Mouse (Mus musculus) embryonic facial prominence, embryonic 14.5 days (tissue): ENCODE data around the gene Sorcs2. TPM values are rescaled to one million over a fixed set of nuclear protein-coding genes. Genes with fewer than 3 reads are reported as not detected.
A peak's percentile ranks its signal among the peaks of the same experiment; 100 is the strongest.

Experiments used
- ATAC-seq: fragments of 200-750 bp; cut with Nextera tagmentation; 2 replicates; pipeline ENCODE4 v1.8.0; 2017; ENCODE audit warnings: low read depth, moderate number of reproducible peaks, moderate TSS enrichment
- DNase-seq: peaks from one replicate; pipeline ENCODE4 v3.0.0-alpha.2; 2015; ENCODE audit warnings: low spot score
- H3K27ac ChIP-seq: fragments of 300-500 bp; sonication (generic); replicated peaks from 2 replicates; pipeline ENCODE4 v1.5.1; 2014; ENCODE audit warnings: low read depth, mild to moderate bottlenecking, low read length, moderate library complexity
- H3K27me3 ChIP-seq: fragments of 300-500 bp; sonication (generic); replicated peaks from 2 replicates; pipeline ENCODE4 v1.6.1; 2014; ENCODE audit warnings: low read length; ENCODE audit not compliant: control insufficient read depth, insufficient read depth
- H3K36me3 ChIP-seq: fragments of 300-500 bp; sonication (generic); 2 replicates; pipeline ENCODE4 v1.6.1; 2014; ENCODE audit warnings: low read length, mixed read lengths; ENCODE audit not compliant: control insufficient read depth, insufficient read depth
- H3K4me1 ChIP-seq: fragments of 300-500 bp; sonication (generic); 2 replicates; pipeline ENCODE4 v1.6.1; 2014; ENCODE audit warnings: antibody characterized with exemption, low read length; ENCODE audit not compliant: control insufficient read depth, insufficient read depth
- H3K4me2 ChIP-seq: fragments of 300-500 bp; sonication (generic); 2 replicates; pipeline ENCODE4 v1.6.1; 2014; ENCODE audit warnings: low read depth, mild to moderate bottlenecking, low read length, moderate library complexity, mixed read lengths
- H3K4me3 ChIP-seq: fragments of 300-500 bp; sonication (generic); 2 replicates; pipeline ENCODE4 v1.5.1; 2014; ENCODE audit warnings: low read depth, mild to moderate bottlenecking, low read length
- H3K9ac ChIP-seq: fragments of 300-500 bp; sonication (generic); 2 replicates; pipeline ENCODE4 v1.6.1; 2014; ENCODE audit warnings: low read depth, mild to moderate bottlenecking, low read length, moderate library complexity, mixed read lengths
- H3K9me3 ChIP-seq: fragments of 300-500 bp; sonication (generic); 2 replicates; pipeline ENCODE4 v1.6.1; 2016; ENCODE audit warnings: low read length; ENCODE audit not compliant: control insufficient read depth
- WGBS: fragments of 180-500 bp; shearing (Covaris S2); extraction: QIAGEN DNeasy Blood & Tissue Kit; methylation state at CpG from one replicate; pipeline ENCODE4 v1.1.7; 2014; 5-methylcytosine and 5-hydroxymethylcytosine counted together
- polyA plus RNA-seq: library from polyadenylated mRNA; unstranded; fragments of >200 nt; fragmentation: Nextera tagmentation; extraction: Ambion mirVana; gene quantifications from 2 replicates; pipeline ENCODE4 v1.2.1, GENCODE M21; 2014

The Sorcs2 gene
- polyA plus RNA-seq, 1 experiment from 2014 or later: 21.6 TPM

- peaks cover 22% of the 10 kb centered on the region for H3K4me1 ChIP-seq
- H3K9me3 ChIP-seq: no peaks in the 10 kb centered on the region
- H3K27ac ChIP-seq: no peak overlapping the region
- H3K4me2 ChIP-seq: no peak overlapping the region
- H3K36me3 ChIP-seq: no peaks in the 10 kb centered on the region
- no peaks in the 10 kb centered on the region for H3K27me3 ChIP-seq
- DNase-seq (no peak), ATAC-seq (no peak)
- 44% methylated on average over 4 of the region's 5 CpGs for WGBS
- no peak overlapping the region for H3K9ac ChIP-seq
- no peak overlapping the region for H3K4me3 ChIP-seq
Observed at GRCm38 (mm10) chr5:36359535-36360243, 38.2 kb downstream of the Sorcs2 start.

GRCm38 (mm10) chr5:36358161-36358560 is 39.8 kb downstream of the Sorcs2 start:
- no peak overlapping the region for H3K9ac ChIP-seq
- WGBS: 71% methylated on average over 4 of the region's 4 CpGs
- H3K27ac ChIP-seq: no peak overlapping the region
- no peak overlapping the region for H3K4me2 ChIP-seq
- H3K27me3 ChIP-seq: no peaks in the 10 kb centered on the region
- DNase-seq (no peak), ATAC-seq (no peak)
- H3K36me3 ChIP-seq: no peaks in the 10 kb centered on the region
- peaks cover 27% of the 10 kb centered on the region for H3K4me1 ChIP-seq
- H3K4me3 ChIP-seq: no peak overlapping the region
- no peaks in the 10 kb centered on the region for H3K9me3 ChIP-seq

GRCm38 (mm10) chr5:36356659-36357058 is 41.3 kb downstream of the Sorcs2 start:
- peaks cover 19% of the 10 kb centered on the region; the same call in 1 of the 2 replicates for H3K4me1 ChIP-seq
- ATAC-seq (0 out of 2 replicates have a peak, but pooled peaks have one; percentile 38), DNase-seq (no peak)
- H3K36me3 ChIP-seq: no peaks in the 10 kb centered on the region
- H3K4me2 ChIP-seq: no peak overlapping the region
- 66% methylated on average over 4 of the region's 4 CpGs for WGBS
- no peaks in the 10 kb centered on the region for H3K9me3 ChIP-seq
- H3K4me3 ChIP-seq: no peak overlapping the region
- H3K9ac ChIP-seq: no peak overlapping the region
- no peak overlapping the region for H3K27ac ChIP-seq
- no peaks in the 10 kb centered on the region for H3K27me3 ChIP-seq

- 84% methylated on average over 3 of the region's 3 CpGs for WGBS
- no peak overlapping the region; the same call in 1 of the 2 replicates for H3K9ac ChIP-seq
- no peak for DNase-seq
- H3K4me2 ChIP-seq: no peak overlapping the region
- no peaks in the 10 kb centered on the region for H3K36me3 ChIP-seq
- no peak overlapping the region for H3K27ac ChIP-seq
- H3K27me3 ChIP-seq: no peaks in the 10 kb centered on the region
- H3K4me3 ChIP-seq: no peak overlapping the region
- no peak for ATAC-seq
- no peaks in the 10 kb centered on the region for H3K9me3 ChIP-seq
- peaks cover 19% of the 10 kb centered on the region; the same call in 1 of the 2 replicates for H3K4me1 ChIP-seq
Observed at GRCm38 (mm10) chr5:36355683-36356082, 42.3 kb downstream of the Sorcs2 start.

GRCm38 (mm10) chr5:36353679-36354078 is 44.3 kb downstream of the Sorcs2 start:
- Histone ChIP-seq H3K4me2 (no peak overlapping the region), H3K4me1 (peaks cover 8% of the 10 kb centered on the region; the same call in 1 of the 2 replicates), H3K4me3 (no peak overlapping the region), H3K27ac (no peak overlapping the region), H3K36me3 (no peaks in the 10 kb centered on the region), H3K9me3 (no peaks in the 10 kb centered on the region), H3K27me3 (no peaks in the 10 kb centered on the region), H3K9ac (no peak overlapping the region)
- WGBS: 76% methylated on average over 6 of the region's 6 CpGs
- ATAC-seq: no peak
- DNase-seq: no peak

- peaks cover 13% of the 10 kb centered on the region; the same call in 1 of the 2 replicates for H3K4me1 ChIP-seq
- H3K4me2 ChIP-seq: no peak overlapping the region
- 89% methylated on average over 2 of the region's 2 CpGs for WGBS
- no peak overlapping the region for H3K4me3 ChIP-seq
- DNase-seq (no peak), ATAC-seq (no peak)
- H3K9me3 ChIP-seq: no peaks in the 10 kb centered on the region
- H3K27ac ChIP-seq: no peak overlapping the region
- no peak overlapping the region for H3K9ac ChIP-seq
- no peaks in the 10 kb centered on the region for H3K36me3 ChIP-seq
- H3K27me3 ChIP-seq: no peaks in the 10 kb centered on the region
Observed at GRCm38 (mm10) chr5:36353194-36353593, 44.7 kb downstream of the Sorcs2 start.

- Histone ChIP-seq H3K4me2 (no peak overlapping the region), H3K9me3 (no peaks in the 10 kb centered on the region), H3K4me3 (no peak overlapping the region), H3K4me1 (peaks cover 20% of the 10 kb centered on the region), H3K27ac (no peak overlapping the region), H3K9ac (no peak overlapping the region), H3K27me3 (no peaks in the 10 kb centered on the region), H3K36me3 (no peaks in the 10 kb centered on the region)
- 86% methylated on average over 4 of the region's 4 CpGs for WGBS
- no peak for DNase-seq
- no peak for ATAC-seq
Observed at GRCm38 (mm10) chr5:36346698-36347097, 51.2 kb downstream of the Sorcs2 start.

GRCm38 (mm10) chr5:36339283-36339682 is 58.7 kb downstream of the Sorcs2 start:
- H3K4me3 ChIP-seq: no peak overlapping the region

GRCm38 (mm10) chr5:36336252-36336651 is 61.7 kb downstream of the Sorcs2 start:
- no peak for ATAC-seq
- no peak overlapping the region for H3K4me3 ChIP-seq
- 87% methylated on average over 7 of the region's 7 CpGs for WGBS
- H3K9ac ChIP-seq: no peak overlapping the region
- H3K27me3 ChIP-seq: no peaks in the 10 kb centered on the region
- no peaks in the 10 kb centered on the region for H3K36me3 ChIP-seq
- no peak overlapping the region for H3K27ac ChIP-seq
- H3K4me1 ChIP-seq: peaks cover 20% of the 10 kb centered on the region
- DNase-seq: no peak
- no peaks in the 10 kb centered on the region for H3K9me3 ChIP-seq
- no peak overlapping the region for H3K4me2 ChIP-seq

More at GRCm38 (mm10) chr5:36339283-36339682, 58.7 kb downstream of the Sorcs2 start:
- no peaks in the 10 kb centered on the region for H3K36me3 ChIP-seq
- peak overlapping the region; percentile 77 for H3K27ac ChIP-seq
- DNase-seq (peak; percentile 69), ATAC-seq (peak; percentile 10; the same call in 1 of the 2 replicates)
- 48% methylated on average over 3 of the region's 3 CpGs for WGBS
- peak overlapping the region; percentile 15; the same call in 1 of the 2 replicates for H3K4me2 ChIP-seq
- H3K4me1 ChIP-seq: peaks cover 31% of the 10 kb centered on the region
- H3K27me3 ChIP-seq: no peaks in the 10 kb centered on the region
- H3K9ac ChIP-seq: no peak overlapping the region
- H3K9me3 ChIP-seq: no peaks in the 10 kb centered on the region
